Mouse (Mus musculus): Measurements from ENCODE around the gene Enpp4. TPM values are rescaled to one million over a fixed set of nuclear protein-coding genes. Genes with fewer than 3 reads are reported as not detected.

Gene Enpp4
- total and polyA plus RNA-seq, 2 experiments from 2014 or later, result 6.1 to 6.2 TPM

DNA sequence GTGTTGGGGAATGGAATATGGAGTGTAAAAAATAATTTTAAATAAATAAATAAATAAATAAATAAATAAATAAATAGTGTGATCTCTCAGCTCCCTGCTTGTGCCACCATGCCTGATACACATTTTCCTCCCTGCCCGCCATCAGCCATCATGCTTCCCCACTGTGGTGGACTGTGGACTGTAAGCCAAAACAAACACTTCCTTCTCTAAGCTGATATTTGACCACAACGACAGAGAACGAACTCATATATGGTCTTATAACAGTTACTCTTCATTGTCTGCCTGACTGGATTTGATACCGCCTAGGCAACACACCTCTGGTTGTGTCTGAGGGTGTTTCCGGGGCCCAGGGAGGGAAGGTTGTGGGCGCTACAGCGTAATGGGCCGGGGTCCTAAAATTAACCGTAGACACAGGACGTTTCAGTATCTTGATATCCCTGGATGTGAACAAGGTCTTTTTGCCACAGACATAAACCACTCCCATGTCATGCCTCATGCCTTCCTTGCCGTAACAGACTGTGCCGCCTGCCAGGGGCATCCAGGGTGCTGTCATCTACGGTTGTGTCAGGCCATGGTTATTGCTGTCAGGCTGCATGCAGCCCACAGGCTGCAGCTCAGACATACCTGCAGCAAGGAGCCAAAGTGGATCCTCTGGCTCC, 23.6 kb upstream of the Enpp4 start:
- no peak for TF ChIP-seq CTCF (IDR thresholded peaks at IDR 0.05)
- H3K4me3 ChIP-seq (ENCODE audit: low read depth, low read length), result no peak overlapping the region
- no peak overlapping the region for H3K4me2 ChIP-seq (ENCODE audit: low read depth, low read length, poor library complexity, severe bottlenecking)
- DNase-seq (ENCODE audit: low spot score) (no peak), ATAC-seq (ENCODE audit: low FRiP score) (0 out of 2 replicates have a peak, but pooled peaks have one; percentile 27)
- WGBS, result 91% methylated on average over 13 of the region's 13 CpGs
- no peaks in the 10 kb centered on the region for H3K4me1 ChIP-seq (ENCODE audit: insufficient read depth, low read length)
- no peaks in the 10 kb centered on the region for H3K27me3 ChIP-seq (ENCODE audit: insufficient read depth, low read length)
- H3K9me3 ChIP-seq (ENCODE audit: low read length), result no peaks in the 10 kb centered on the region
- no peaks in the 10 kb centered on the region for H3K36me3 ChIP-seq (ENCODE audit: insufficient read depth, low read length)
- no peak overlapping the region for H3K27ac ChIP-seq (ENCODE audit: low read depth, low read length)
- no peak overlapping the region for H3K9ac ChIP-seq (replicated peaks; ENCODE audit: low read length, poor library complexity, severe bottlenecking)

DNA sequence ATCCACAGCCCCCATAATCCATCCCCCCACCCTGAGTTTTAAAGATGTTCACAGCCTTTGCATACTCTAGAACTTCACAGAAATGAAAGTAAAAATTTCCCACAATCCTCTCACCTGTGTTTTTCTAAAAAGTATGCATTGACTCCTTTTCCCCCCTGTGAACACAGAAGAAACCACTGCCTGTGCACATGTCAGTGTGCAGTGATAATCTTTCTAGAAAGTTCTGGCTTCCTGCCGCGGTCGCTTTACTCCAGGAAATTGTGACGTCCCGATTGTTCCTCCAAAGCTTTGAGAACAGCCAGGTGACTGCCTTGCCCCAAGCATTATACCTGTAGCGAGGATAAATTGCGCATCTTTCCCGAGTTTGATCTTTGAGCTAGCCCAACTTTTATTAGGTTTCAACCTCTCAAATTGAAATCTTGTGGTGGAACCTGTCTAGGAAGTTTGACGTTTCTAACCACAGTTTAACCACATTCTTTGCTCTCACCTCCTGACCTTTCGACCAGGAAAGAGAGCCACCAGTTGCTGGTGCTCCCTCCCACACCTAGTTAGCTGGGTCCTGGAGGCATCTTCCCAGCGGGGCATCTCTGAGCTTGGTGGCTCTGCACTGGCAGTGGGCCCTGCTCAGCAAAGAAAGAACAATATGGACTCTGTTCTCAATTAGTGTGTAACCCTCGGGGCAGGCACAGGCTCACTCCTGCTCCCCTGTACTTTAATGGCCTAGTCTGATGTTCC, 15.9 kb upstream of the Enpp4 start:
- H3K4me3 ChIP-seq (ENCODE audit: low read depth, low read length), result no peak overlapping the region
- no peaks in the 10 kb centered on the region for H3K36me3 ChIP-seq (ENCODE audit: insufficient read depth, low read length)
- no peaks in the 10 kb centered on the region for H3K4me1 ChIP-seq (ENCODE audit: insufficient read depth, low read length)
- WGBS, result 79% methylated on average over 12 of the region's 12 CpGs
- ATAC-seq (ENCODE audit: low FRiP score) (no peak), DNase-seq (ENCODE audit: low spot score) (no peak)
- no peak overlapping the region for H3K27ac ChIP-seq (ENCODE audit: low read depth, low read length)
- TF ChIP-seq CTCF (IDR thresholded peaks at IDR 0.05), result no peak
- no peaks in the 10 kb centered on the region for H3K9me3 ChIP-seq (ENCODE audit: low read length)
- H3K9ac ChIP-seq (replicated peaks; ENCODE audit: low read length, poor library complexity, severe bottlenecking), result no peak overlapping the region
- no peaks in the 10 kb centered on the region for H3K27me3 ChIP-seq (ENCODE audit: insufficient read depth, low read length)
- no peak overlapping the region for H3K4me2 ChIP-seq (ENCODE audit: low read depth, low read length, poor library complexity, severe bottlenecking)

- H3K27me3 ChIP-seq (ENCODE audit: insufficient read depth, low read length), result no peaks in the 10 kb centered on the region
- H3K27ac ChIP-seq (ENCODE audit: low read depth, low read length), result no peak overlapping the region
- no peak for TF ChIP-seq CTCF (IDR thresholded peaks at IDR 0.05)
- ATAC-seq (ENCODE audit: low FRiP score) (no peak), DNase-seq (ENCODE audit: low spot score) (no peak)
- H3K9me3 ChIP-seq (ENCODE audit: low read length), result no peaks in the 10 kb centered on the region
- H3K4me1 ChIP-seq (ENCODE audit: insufficient read depth, low read length), result no peaks in the 10 kb centered on the region
- no peaks in the 10 kb centered on the region for H3K36me3 ChIP-seq (ENCODE audit: insufficient read depth, low read length)
- H3K9ac ChIP-seq (replicated peaks; ENCODE audit: low read length, poor library complexity, severe bottlenecking), result no peak overlapping the region
- WGBS, result 80% methylated on average over 4 of the region's 4 CpGs
- H3K4me2 ChIP-seq (ENCODE audit: low read depth, low read length, poor library complexity, severe bottlenecking), result no peak overlapping the region
- no peak overlapping the region for H3K4me3 ChIP-seq (ENCODE audit: low read depth, low read length)
These were observed 12.6 kb upstream of the Enpp4 start for GRCm38 (mm10) chr17:44118231-44118630.

DNA sequence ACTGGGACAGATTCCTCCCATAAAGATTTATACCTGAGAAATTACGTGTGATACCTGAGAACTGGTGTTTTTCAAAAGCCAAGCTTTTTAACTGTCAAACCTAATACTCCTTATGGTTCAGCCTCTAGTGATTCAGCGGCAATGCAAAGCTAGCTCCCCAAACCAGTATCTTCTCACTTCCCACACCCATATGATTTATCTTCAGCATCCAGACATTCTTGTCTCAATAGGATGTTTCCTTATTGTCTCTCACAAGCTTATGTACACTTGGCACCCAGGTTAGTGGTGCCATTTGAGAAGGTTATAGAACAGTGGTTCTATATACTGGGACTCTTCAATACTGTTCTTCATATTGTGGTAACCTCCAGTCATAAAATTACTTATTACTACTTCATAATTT, 12.1 kb upstream of the Enpp4 start:
- H3K27me3 ChIP-seq (ENCODE audit: insufficient read depth, low read length), result no peaks in the 10 kb centered on the region
- TF ChIP-seq CTCF (IDR thresholded peaks at IDR 0.05), result no peak
- H3K4me3 ChIP-seq (ENCODE audit: low read depth, low read length), result no peak overlapping the region
- no peak overlapping the region for H3K4me2 ChIP-seq (ENCODE audit: low read depth, low read length, poor library complexity, severe bottlenecking)
- no peak overlapping the region for H3K27ac ChIP-seq (ENCODE audit: low read depth, low read length)
- 67% methylated on average over 2 of the region's 2 CpGs for WGBS
- H3K36me3 ChIP-seq (ENCODE audit: insufficient read depth, low read length), result no peaks in the 10 kb centered on the region
- DNase-seq (ENCODE audit: low spot score), result no peak
- H3K4me1 ChIP-seq (ENCODE audit: insufficient read depth, low read length), result no peaks in the 10 kb centered on the region
- no peaks in the 10 kb centered on the region for H3K9me3 ChIP-seq (ENCODE audit: low read length)
- ATAC-seq (ENCODE audit: low FRiP score), result no peak
- no peak overlapping the region for H3K9ac ChIP-seq (replicated peaks; ENCODE audit: low read length, poor library complexity, severe bottlenecking)

DNA sequence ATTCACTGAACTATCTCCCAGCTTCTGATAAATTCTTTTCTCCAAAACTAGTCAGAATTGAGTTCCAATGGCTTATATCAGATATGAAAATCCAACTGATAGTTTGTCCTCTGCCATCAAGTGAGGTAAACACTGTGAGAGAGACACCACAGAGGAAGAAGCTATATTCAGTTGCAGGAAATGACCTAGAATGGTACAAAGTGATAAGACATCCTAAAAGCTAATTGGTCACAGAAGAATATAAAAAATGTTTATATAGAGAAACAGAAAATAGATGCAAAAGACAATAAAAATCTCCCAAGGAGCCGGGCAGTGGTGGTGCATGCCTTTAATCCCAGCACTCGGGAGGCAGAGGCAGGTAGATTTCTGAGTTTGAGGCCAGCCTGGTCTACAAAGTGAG, 11.0 kb upstream of the Enpp4 start:
- no peak overlapping the region for H3K9ac ChIP-seq (replicated peaks; ENCODE audit: low read length, poor library complexity, severe bottlenecking)
- WGBS, result 88% methylated on average over 2 of the region's 2 CpGs
- H3K36me3 ChIP-seq (ENCODE audit: insufficient read depth, low read length), result no peaks in the 10 kb centered on the region
- no peak overlapping the region for H3K4me2 ChIP-seq (ENCODE audit: low read depth, low read length, poor library complexity, severe bottlenecking)
- no peaks in the 10 kb centered on the region for H3K9me3 ChIP-seq (ENCODE audit: low read length)
- H3K4me3 ChIP-seq (ENCODE audit: low read depth, low read length), result no peak overlapping the region
- H3K27ac ChIP-seq (ENCODE audit: low read depth, low read length), result no peak overlapping the region
- no peak for ATAC-seq (ENCODE audit: low FRiP score)
- DNase-seq (ENCODE audit: low spot score), result no peak
- TF ChIP-seq CTCF (IDR thresholded peaks at IDR 0.05), result no peak
- H3K4me1 ChIP-seq (ENCODE audit: insufficient read depth, low read length), result no peaks in the 10 kb centered on the region
- no peaks in the 10 kb centered on the region for H3K27me3 ChIP-seq (ENCODE audit: insufficient read depth, low read length)

- H3K4me3 ChIP-seq (ENCODE audit: low read depth, low read length), result no peak overlapping the region
- H3K4me2 ChIP-seq (ENCODE audit: low read depth, low read length, poor library complexity, severe bottlenecking), result no peak overlapping the region
- H3K9ac ChIP-seq (replicated peaks; ENCODE audit: low read length, poor library complexity, severe bottlenecking), result no peak overlapping the region
- ATAC-seq (ENCODE audit: low FRiP score) (no peak), DNase-seq (ENCODE audit: low spot score) (no peak)
- WGBS, result 75% methylated on average over 3 of the region's 3 CpGs
- no peaks in the 10 kb centered on the region for H3K36me3 ChIP-seq (ENCODE audit: insufficient read depth, low read length)
- H3K4me1 ChIP-seq (ENCODE audit: insufficient read depth, low read length), result peaks cover 8% of the 10 kb centered on the region
- no peaks in the 10 kb centered on the region for H3K9me3 ChIP-seq (ENCODE audit: low read length)
- no peak for TF ChIP-seq CTCF (IDR thresholded peaks at IDR 0.05)
- H3K27ac ChIP-seq (ENCODE audit: low read depth, low read length), result no peak overlapping the region
- H3K27me3 ChIP-seq (ENCODE audit: insufficient read depth, low read length), result no peaks in the 10 kb centered on the region
These were observed 2.7 kb upstream of the Enpp4 start for GRCm38 (mm10) chr17:44108331-44108730.

Measured in midbrain, postnatal 0 days (tissue).